Mouse (Mus musculus) lung, embryonic 14.5 days (tissue): ENCODE measurements around the gene Crtam. TPM values are rescaled to one million over a fixed set of nuclear protein-coding genes. Genes with fewer than 3 reads are reported as not detected.
A peak's percentile ranks its signal among the peaks of the same experiment; 100 is the strongest.

Experiments
- ATAC-seq: fragments of 200-750 bp; cut with Nextera tagmentation; 2 replicates; pipeline ENCODE4 v1.8.0; 2017; ENCODE audit warnings: mild to moderate bottlenecking, moderate TSS enrichment, moderate library complexity; ENCODE audit not compliant: insufficient read depth
- DNase-seq: peaks from one replicate; pipeline ENCODE4 v3.0.0-alpha.2; 2015
- H3K27ac ChIP-seq: fragments of 300-500 bp; sonication (generic); 2 replicates; pipeline ENCODE4 v1.5.1; 2014; ENCODE audit warnings: low read depth, mild to moderate bottlenecking, moderate library complexity
- H3K27me3 ChIP-seq: fragments of 300-500 bp; sonication (generic); 2 replicates; pipeline ENCODE4 v1.6.1; 2014; ENCODE audit warnings: low read length, control low read depth; ENCODE audit not compliant: insufficient read depth
- H3K36me3 ChIP-seq: fragments of 300-500 bp; sonication (generic); 2 replicates; pipeline ENCODE4 v1.6.1; 2014; ENCODE audit warnings: control low read depth; ENCODE audit not compliant: insufficient read depth
- H3K4me1 ChIP-seq: fragments of 300-500 bp; sonication (generic); 2 replicates; pipeline ENCODE4 v1.6.1; 2014; ENCODE audit warnings: antibody characterized with exemption, control low read depth; ENCODE audit not compliant: insufficient read depth
- H3K4me2 ChIP-seq: fragments of 300-500 bp; sonication (generic); 2 replicates; pipeline ENCODE4 v1.6.1; 2014; ENCODE audit warnings: mild to moderate bottlenecking
- H3K4me3 ChIP-seq: fragments of 300-500 bp; sonication (generic); 2 replicates; pipeline ENCODE4 v1.5.1; 2014; ENCODE audit warnings: low read depth, low read length
- H3K9ac ChIP-seq: fragments of 300-500 bp; sonication (generic); 2 replicates; pipeline ENCODE4 v1.6.1; 2014
- H3K9me3 ChIP-seq: fragments of 300-500 bp; sonication (generic); 2 replicates; pipeline ENCODE4 v1.6.1; 2016; ENCODE audit warnings: low read depth, low read length, control low read depth
- CTCF ChIP-seq: IDR thresholded peaks from 2 replicates; pipeline ENCODE4 v1.5.1; 2016; ENCODE audit warnings: antibody characterized with exemption, low read depth
- WGBS: fragments of 180-500 bp; shearing (Covaris S2); extraction: QIAGEN DNeasy Blood & Tissue Kit; methylation state at CpG from one replicate; pipeline ENCODE4 v1.1.7; 2014; 5-methylcytosine and 5-hydroxymethylcytosine counted together
- polyA plus RNA-seq: library from polyadenylated mRNA; unstranded; fragments of >200 nt; fragmentation: Nextera tagmentation; extraction: Ambion mirVana; gene quantifications from 2 replicates; pipeline ENCODE4 v1.2.1, GENCODE M21; 2014

Gene Crtam
- polyA plus RNA-seq, 1 experiment from 2014 or later = 0.09 TPM

- WGBS = 15% methylated on average over 1 of the region's 1 CpGs
- Histone ChIP-seq H3K9ac (no peak overlapping the region), H3K27ac (no peak overlapping the region), H3K9me3 (no peaks in the 10 kb centered on the region), H3K4me2 (no peak overlapping the region), H3K4me3 (no peak overlapping the region), H3K27me3 (no peaks in the 10 kb centered on the region), H3K4me1 (no peaks in the 10 kb centered on the region), H3K36me3 (no peaks in the 10 kb centered on the region)
- DNase-seq (no peak), ATAC-seq (no peak)
- TF ChIP-seq CTCF = no peak
Measured at GRCm38 (mm10) chr9:41007785-41008184, 3.4 kb upstream of the Crtam start.

DNA sequence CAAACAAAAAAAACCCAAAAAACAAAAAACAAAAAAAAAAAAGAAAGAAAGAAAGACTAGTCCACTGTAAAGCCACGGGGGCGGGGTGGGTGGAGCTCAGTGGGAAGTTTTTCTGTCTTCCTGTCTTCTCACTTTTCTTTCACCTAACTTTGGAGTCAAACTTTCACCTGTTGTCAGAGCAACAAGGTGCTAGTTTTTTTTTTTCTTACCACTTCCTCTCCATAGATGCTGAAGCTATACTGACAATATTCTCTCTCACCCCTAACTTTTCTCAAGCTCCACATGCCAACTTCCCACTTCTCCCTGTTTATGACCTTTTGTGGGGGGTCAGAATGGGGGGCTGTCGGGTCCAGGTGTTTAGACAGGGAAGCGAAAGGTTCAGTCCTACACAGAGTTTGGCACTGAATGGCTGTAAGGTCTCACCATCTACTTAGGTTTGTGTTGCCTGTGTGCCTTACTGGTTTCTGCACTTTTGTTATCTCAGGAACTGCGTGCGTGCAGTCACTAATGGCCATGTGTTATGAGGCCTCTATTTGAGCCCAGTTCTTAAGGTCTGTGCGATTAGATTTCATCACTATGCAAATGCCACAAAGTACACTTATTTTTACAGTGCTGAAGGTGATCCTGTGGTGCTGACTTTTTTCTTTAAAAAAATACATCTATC lies 7.2 kb downstream of the Crtam start:
- ATAC-seq = no peak

GRCm38 (mm10) chr9:40994075-40994474 lies 10.4 kb downstream of the Crtam start:
- H3K27me3 ChIP-seq = no peaks in the 10 kb centered on the region
- no peaks in the 10 kb centered on the region for H3K36me3 ChIP-seq
- H3K4me3 ChIP-seq = no peak overlapping the region
- WGBS = 55% methylated on average over 5 of the region's 5 CpGs
- DNase-seq = no peak
- no peaks in the 10 kb centered on the region for H3K4me1 ChIP-seq
- H3K27ac ChIP-seq = no peak overlapping the region
- no peak for ATAC-seq
- no peaks in the 10 kb centered on the region for H3K9me3 ChIP-seq
- TF ChIP-seq CTCF = no peak
- H3K9ac ChIP-seq = no peak overlapping the region
- no peak overlapping the region for H3K4me2 ChIP-seq

More for the DNA sequence above, 7.2 kb downstream of the Crtam start:
- Histone ChIP-seq H3K9ac (no peak overlapping the region), H3K27me3 (no peaks in the 10 kb centered on the region), H3K4me2 (no peak overlapping the region), H3K9me3 (no peaks in the 10 kb centered on the region), H3K4me3 (no peak overlapping the region), H3K36me3 (no peaks in the 10 kb centered on the region), H3K4me1 (no peaks in the 10 kb centered on the region), H3K27ac (no peak overlapping the region)
- 79% methylated on average over 7 of the region's 7 CpGs for WGBS
- no peak for DNase-seq
- no peak for TF ChIP-seq CTCF

- Histone ChIP-seq H3K9me3 (no peaks in the 10 kb centered on the region), H3K4me3 (no peak overlapping the region), H3K9ac (no peak overlapping the region), H3K4me1 (no peaks in the 10 kb centered on the region), H3K4me2 (no peak overlapping the region), H3K27me3 (no peaks in the 10 kb centered on the region), H3K36me3 (no peaks in the 10 kb centered on the region), H3K27ac (no peak overlapping the region)
- ATAC-seq (no peak), DNase-seq (no peak)
- 82% methylated on average over 6 of the region's 6 CpGs for WGBS
- TF ChIP-seq CTCF = no peak
Measured at GRCm38 (mm10) chr9:40991511-40991910, 12.9 kb downstream of the Crtam start.

DNA sequence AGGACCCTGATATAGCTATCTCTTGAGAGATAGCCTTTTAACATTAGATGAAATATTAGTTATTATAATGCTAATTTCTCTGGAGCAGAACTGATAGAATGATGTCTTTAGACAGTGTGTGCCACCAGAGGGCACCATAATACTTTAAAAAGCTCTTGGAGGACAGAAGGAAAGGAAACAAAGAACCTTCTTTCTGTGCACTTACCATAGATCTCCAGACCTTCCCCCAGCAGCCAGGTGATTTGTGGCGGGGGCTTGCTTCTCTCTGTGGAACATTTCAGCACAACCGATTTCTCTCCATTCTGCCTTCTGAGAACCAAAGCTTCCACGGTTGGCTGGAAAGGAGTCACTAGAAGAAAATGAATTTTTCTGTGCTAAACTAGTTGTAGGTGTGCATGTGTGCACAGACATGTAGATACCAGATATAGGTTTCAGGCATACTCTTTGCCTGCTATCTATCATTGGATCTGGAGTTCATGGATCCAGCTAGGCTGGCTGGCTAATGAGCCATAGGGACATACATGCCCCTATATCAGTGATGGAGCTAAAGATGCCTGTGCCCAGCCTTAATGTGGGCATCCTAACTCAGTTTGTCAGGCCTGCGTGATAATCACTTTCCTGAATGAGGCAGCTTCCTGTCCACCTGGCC lies 14.4 kb downstream of the Crtam start:
- Histone ChIP-seq H3K27ac (no peak overlapping the region), H3K9ac (no peak overlapping the region), H3K9me3 (no peaks in the 10 kb centered on the region), H3K4me2 (no peak overlapping the region), H3K27me3 (no peaks in the 10 kb centered on the region), H3K36me3 (no peaks in the 10 kb centered on the region), H3K4me1 (no peaks in the 10 kb centered on the region), H3K4me3 (no peak overlapping the region)
- no peak for ATAC-seq
- WGBS = 41% methylated on average over 4 of the region's 4 CpGs
- peak; percentile 88 for DNase-seq
- peak; percentile 69 for TF ChIP-seq CTCF

GRCm38 (mm10) chr9:40984313-40984712 lies 20.1 kb downstream of the Crtam start:
- H3K4me1 ChIP-seq = no peaks in the 10 kb centered on the region
- no peaks in the 10 kb centered on the region for H3K36me3 ChIP-seq
- DNase-seq = no peak
- no peak overlapping the region for H3K27ac ChIP-seq
- H3K4me3 ChIP-seq = no peak overlapping the region
- H3K9ac ChIP-seq = no peak overlapping the region
- H3K9me3 ChIP-seq = no peaks in the 10 kb centered on the region
- ATAC-seq = no peak
- 61% methylated on average over 3 of the region's 3 CpGs for WGBS
- H3K4me2 ChIP-seq = no peak overlapping the region
- TF ChIP-seq CTCF = no peak
- no peaks in the 10 kb centered on the region for H3K27me3 ChIP-seq

DNA sequence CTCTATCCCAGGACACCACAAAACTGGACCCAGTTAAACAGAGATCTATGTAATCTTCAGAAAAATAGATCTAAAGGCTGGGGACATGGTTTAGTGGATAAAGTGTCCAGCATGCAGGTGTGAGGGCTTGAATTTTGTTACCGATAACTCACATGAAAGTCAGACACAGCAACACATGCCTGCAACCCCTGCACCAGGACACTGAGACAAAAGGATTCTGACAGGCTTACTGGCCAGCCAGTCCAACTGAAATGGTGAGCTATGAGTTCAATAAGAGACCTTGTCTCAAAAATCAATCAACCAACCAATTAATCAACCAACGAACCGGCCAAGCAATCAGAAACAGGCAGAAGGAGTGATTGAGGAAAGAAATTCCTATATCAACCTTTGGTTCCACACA lies 20.7 kb downstream of the Crtam start:
- no peak overlapping the region for H3K4me2 ChIP-seq
- DNase-seq = no peak
- TF ChIP-seq CTCF = no peak
- WGBS = 72% methylated on average over 3 of the region's 3 CpGs
- H3K27me3 ChIP-seq = no peaks in the 10 kb centered on the region
- no peak overlapping the region for H3K9ac ChIP-seq
- no peaks in the 10 kb centered on the region for H3K9me3 ChIP-seq
- H3K4me3 ChIP-seq = no peak overlapping the region
- no peaks in the 10 kb centered on the region for H3K36me3 ChIP-seq
- no peaks in the 10 kb centered on the region for H3K4me1 ChIP-seq
- ATAC-seq = no peak
- H3K27ac ChIP-seq = no peak overlapping the region
